Mouse (Mus musculus): ENCODE measurements around the gene Vwa3b.
"Not testable (repeated sequence)": the region's sequence is repeated elsewhere in the genome, so short reads cannot be mapped to it uniquely, and the experiment has no call there.

DNA sequence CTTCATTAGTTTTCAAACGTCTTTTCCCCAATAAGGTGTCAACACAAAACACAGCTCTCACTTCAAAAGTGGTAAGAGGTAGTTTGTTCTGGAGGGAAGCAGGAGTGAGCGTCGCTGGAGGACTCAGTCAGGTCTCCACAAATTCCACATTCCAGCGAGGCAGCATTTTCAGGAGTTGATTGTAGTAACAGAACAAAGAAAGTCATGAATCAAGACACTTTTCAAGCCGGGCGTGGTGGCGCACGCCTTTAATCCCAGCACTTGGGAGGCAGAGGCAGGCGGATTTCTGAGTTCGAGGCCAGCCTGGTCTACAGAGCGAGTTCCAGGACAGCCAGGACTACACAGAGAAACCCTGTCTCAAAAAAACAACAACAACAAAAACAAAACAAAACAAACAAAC lies 19.9 kb upstream of the Vwa3b start:
- not testable (repeated sequence) for TF ChIP-seq HCFC1 (IDR thresholded peaks at IDR 0.05; ENCODE audit: borderline replicate concordance, insufficient read depth, low read length); ZC3H11A (IDR thresholded peaks at IDR 0.05; ENCODE audit: borderline replicate concordance, low read depth, low read length); CHD2 (IDR thresholded peaks at IDR 0.05; ENCODE audit: low read depth, low read length)

Data from ES-E14 (cell line).